Mouse (Mus musculus) liver, adult 2 months (tissue): ENCODE results near the gene Atp9a.

Experiments used
- CTCF ChIP-seq: fragments of 200-500 bp; IDR thresholded peaks from 2 replicates; pipeline ENCODE4 v1.5.1; 2011; ENCODE audit warnings: low read depth, low read length, control low read depth
- POLR2A ChIP-seq: fragments of 200-500 bp; IDR thresholded peaks from 2 replicates; pipeline ENCODE4 v1.6.1; 2011; ENCODE audit warnings: low read length, control low read depth; ENCODE audit not compliant: insufficient read depth; ENCODE audit errors: extremely low read depth

GRCm38 (mm10) chr2:168648171-168648570 is 94.0 kb downstream of the Atp9a start:
- TF ChIP-seq CTCF: no peak
- TF ChIP-seq POLR2A: no peak
